Mouse (Mus musculus) C2C12 (cell line): ENCODE data around the gene Rpl12.

Experiments
- CTCF ChIP-seq: IDR thresholded peaks from one replicate; pipeline ENCODE4 v1.5.1; 2011; ENCODE audit not compliant: control insufficient read depth, insufficient read depth, insufficient read length
- MAX ChIP-seq: IDR thresholded peaks from one replicate; pipeline ENCODE4 v1.6.1; 2011; ENCODE audit warnings: mild to moderate bottlenecking, control low read depth

- TF ChIP-seq CTCF (no peak), MAX (no peak)
These were observed 43.0 kb upstream of the Rpl12 start for GRCm38 (mm10) chr2:32918391-32918790.
